Mouse (Mus musculus) cortical plate, adult 2 months (tissue): Measurements from ENCODE around the gene Tmub2.

Experiments used
- CTCF ChIP-seq: fragments of 200-500 bp; IDR thresholded peaks from 2 replicates; pipeline ENCODE4 v1.5.1; 2011; ENCODE audit warnings: mild to moderate bottlenecking, control low read depth, low read length; ENCODE audit not compliant: insufficient read depth; ENCODE audit errors: extremely low read depth
- POLR2A ChIP-seq: fragments of 200-500 bp; IDR thresholded peaks from 2 replicates; pipeline ENCODE4 v1.6.1; 2011; ENCODE audit warnings: mild to moderate bottlenecking, low read length, control low read depth; ENCODE audit not compliant: insufficient read depth; ENCODE audit errors: extremely low read depth

DNA sequence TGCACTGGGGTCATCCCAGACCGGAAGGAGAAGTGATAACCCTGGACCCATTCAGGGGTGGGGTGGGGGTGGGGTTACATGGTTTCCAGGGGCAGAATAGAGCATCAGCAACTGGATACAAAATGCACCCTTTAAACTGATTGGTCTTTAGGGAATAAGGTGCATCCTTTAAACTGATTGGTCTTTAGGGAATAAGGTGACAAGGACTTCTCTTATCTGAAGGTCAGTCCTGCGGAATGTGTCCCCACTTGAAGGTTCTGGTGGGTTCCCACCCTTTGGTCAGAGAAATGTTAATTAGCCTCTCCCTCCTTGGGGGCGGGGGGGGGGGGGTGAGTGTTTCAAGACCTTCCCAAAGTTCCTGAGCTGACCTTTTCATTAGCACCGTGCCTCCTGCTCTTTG is 47.1 kb downstream of the Tmub2 start:
- TF ChIP-seq POLR2A (no peak), CTCF (no peak)
